Mouse (Mus musculus) spleen, adult 2 months (tissue): ENCODE measurements around the gene Klkb1.

ENCODE experiments used
- CTCF ChIP-seq: fragments of 200-500 bp; IDR thresholded peaks from 2 replicates; pipeline ENCODE4 v1.5.1; 2011; ENCODE audit warnings: mild to moderate bottlenecking, inconsistent platforms; ENCODE audit not compliant: insufficient read depth, insufficient read length, insufficient replicate concordance; ENCODE audit errors: extremely low read depth
- POLR2A ChIP-seq: fragments of 200-500 bp; IDR thresholded peaks from 2 replicates; pipeline ENCODE4 v1.6.1; 2011; ENCODE audit warnings: low read depth, low read length, inconsistent platforms

DNA sequence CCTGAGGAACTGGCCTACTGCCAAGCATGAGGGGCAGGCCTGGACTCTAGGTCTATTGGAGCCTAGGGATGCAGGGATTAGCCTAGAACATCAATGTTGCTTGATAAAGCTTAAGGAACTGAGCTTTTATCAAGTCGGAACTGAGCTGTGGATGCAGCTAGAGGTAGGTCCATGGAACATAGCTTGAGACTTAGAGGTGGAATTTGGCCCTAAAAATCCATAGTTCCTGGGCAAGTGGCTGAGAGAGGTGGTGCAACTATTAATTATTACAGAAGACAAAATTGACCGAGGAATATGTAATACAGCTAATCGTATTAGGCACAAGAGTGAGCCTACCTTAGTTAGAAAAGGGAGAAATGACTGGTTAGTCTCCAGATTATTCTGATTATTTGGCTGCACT lies 9.7 kb upstream of the Klkb1 start:
- TF ChIP-seq CTCF (no peak), POLR2A (no peak)
